Mouse (Mus musculus) bone marrow, adult 2 months (tissue): ENCODE results near the gene Calca.

Experiments used
- CTCF ChIP-seq: fragments of 200-500 bp; IDR thresholded peaks from 2 replicates; pipeline ENCODE4 v1.5.1; 2011; ENCODE audit warnings: low read length, control low read depth; ENCODE audit not compliant: control insufficient read depth, insufficient read depth
- POLR2A ChIP-seq: fragments of 200-500 bp; IDR thresholded peaks from 2 replicates; pipeline ENCODE4 v1.6.1; 2011; ENCODE audit warnings: low read depth, mild to moderate bottlenecking, control low read depth, low read length, borderline replicate concordance; ENCODE audit not compliant: control insufficient read depth

- TF ChIP-seq POLR2A (no peak), CTCF (no peak)
Measured at GRCm38 (mm10) chr7:114648791-114649190, 12.6 kb upstream of the Calca start.
